Mouse (Mus musculus): ENCODE results near the gene Polg.

The Polg gene

DNA sequence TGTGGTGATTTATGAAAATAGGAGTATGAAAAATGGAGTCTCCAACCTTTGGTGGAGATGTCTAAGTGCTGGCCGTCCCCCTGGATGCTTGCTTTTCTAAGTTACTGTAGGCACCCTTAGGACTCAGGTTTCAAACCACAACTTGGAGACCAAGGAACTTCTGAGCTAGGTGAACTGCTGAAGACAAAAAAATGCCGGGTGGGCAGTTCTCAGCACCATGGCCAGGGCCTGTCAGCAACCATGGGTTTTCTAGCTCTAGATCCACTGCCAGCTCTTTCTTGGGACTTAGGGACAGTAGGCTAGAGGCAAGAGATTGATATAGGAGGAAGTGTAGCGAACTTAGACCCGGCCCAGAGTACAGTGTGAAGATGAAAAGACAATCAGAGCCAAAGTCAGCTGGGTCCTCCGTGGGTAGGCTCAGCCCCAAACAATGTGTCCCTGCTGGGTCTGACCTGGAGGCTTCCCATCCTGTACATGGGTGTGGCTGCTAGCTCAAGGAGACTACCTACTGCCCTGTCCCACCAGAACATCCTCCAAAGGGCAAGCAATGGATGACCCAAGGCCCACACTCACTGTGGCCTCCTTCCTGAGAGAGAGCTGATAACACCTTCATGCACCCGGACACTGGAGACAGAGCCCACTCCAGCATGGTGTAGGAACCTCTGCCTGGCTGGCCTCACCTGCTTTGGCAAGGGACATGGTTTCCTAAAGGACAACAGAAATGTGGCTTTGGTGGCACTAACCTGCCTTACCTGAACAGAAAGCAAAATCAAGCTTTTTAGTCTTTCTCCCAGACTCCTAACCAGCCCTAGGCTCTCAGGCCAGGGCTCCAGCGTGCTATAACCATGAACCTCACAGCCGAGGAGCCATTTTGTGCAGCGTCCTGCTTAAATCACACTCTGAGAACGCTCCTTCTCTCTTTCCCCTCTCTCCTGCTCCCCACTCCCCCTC lies 36.3 kb upstream of the Polg start:
- DNase-seq (ENCODE audit: low spot score), result no peak

DNA sequence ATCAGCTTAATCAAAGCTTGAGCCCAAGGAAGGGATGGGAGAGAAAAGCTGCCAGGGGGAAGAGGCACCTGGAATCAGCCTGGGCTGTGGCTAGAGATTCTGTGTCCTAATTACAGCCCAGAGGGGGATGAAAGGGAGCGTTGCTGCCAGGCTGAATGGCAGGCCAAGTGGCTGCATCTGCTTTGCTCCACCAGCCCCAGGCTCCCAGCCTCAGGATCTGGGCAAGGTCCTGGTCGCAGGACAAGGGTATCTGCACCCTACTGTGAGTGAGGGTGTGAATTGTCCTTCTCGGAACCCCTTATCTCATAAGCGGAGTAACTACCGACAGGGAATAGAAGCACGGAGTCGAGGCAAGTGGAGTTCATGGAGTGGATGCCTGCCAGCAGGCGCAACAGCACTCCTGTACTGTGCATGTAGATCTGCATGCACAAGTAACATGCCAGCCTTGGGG lies 35.4 kb upstream of the Polg start:
- DNase-seq (ENCODE audit: low spot score), result no peak

DNA sequence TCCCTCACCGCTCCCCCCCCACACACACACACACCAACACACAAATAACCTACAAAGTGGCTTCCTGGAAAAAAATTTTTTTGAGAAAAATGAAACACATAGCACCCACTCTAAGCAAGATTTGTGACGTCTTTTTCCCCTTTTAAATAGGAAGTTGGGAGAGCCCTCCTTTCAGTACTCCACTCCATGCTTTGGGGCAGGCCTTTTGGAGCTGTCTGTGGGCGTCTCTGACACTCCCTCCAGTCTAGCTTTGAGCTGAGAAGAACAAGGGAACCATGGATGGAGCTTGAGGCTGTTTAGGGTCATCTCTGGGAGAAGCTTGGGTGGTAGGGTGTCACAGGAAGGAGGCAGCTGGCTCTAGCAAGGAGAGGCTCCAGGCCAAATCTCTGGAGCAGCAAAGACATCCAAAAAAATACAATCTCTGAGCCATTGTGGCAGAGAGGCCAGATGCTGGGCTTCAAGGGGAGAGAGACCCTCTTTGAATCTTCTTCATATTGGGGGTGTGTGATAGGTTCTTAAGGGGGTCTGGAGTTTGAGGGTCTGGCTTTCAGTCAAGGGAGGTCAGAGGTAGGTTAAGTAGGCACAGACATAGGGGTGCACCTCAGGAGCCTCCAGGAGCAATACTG lies 34.6 kb upstream of the Polg start:
- no peak for DNase-seq (ENCODE audit: low spot score)

DNA sequence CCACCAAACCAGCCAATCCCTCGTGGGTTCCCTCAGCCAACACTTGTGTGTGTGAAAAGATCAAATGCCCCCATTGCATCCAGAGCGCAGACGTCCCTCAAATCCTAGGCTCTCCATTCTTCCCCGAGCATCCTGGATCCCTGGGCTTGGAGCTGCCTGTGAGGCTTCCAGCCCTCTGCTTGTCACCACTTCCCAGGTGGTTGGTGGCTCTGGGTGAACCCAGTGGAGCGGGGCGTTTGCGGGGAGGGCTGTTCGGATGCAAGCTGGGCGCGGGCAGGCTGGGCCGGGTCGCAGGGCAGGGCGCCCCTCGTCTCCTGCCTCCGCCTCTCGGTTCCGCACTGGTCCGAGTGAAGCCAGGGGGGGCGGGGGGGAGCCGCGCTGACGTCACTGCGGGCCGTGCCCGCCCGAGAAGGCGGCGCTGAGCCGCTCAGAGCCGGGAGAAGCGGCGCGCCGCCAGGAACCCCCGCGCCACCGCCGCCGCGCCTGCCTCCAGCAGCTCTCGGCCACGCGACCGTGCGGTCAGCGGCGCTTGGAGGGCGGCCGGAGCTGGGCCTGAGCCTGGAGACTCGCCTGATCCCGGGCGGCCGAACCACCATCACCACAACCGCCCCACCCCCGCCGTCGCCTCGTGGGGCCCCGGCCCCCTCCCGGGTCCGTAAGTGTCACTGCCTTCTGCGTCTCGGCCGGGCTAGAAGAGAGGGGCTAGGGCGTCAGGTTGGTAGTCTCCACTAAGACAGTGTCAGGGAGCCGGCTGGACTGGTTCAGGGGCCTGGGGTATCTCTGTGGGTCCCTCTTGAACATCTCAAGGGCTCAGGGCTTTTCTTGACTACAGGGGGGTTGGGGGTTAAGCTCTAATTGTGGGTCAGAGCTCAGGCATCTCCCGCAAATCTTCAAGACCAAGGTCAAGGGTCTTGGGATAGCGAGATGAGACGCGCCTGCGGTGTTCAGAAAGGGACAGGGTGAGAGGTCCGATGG lies 33.7 kb upstream of the Polg start:
- no peak for DNase-seq (ENCODE audit: low spot score)

DNA sequence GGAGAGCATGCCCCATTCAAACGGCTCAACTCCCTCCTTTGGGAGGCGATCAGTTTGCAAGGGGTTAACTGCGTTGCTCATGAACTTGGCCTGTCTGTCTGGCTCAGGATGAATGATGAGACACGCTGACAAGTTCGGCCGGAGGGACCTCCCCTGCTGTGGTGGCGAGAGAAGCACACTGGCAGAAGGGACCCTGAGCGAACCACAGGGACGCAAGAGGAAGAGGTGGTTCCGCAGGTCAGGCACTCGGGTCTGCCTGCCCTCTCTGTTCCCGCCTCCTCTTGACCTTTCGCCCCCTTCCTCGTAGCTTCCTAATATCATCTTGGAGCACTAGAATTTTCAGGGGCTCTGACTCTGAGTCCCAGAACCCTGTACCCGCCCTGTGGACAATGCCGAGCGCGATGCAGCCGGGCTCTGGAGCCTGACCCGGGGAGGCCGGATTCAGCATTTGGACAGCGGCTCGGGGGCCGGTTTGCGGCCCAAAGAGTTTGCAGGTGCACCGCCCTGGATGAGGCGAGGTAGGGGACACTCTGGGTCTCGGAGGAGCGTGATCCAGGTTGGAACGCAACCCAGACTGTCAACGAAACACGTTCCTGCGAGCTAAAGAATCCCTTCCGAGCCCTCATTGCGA lies 32.9 kb upstream of the Polg start:
- peak; percentile 14 for DNase-seq (ENCODE audit: low spot score)

DNA sequence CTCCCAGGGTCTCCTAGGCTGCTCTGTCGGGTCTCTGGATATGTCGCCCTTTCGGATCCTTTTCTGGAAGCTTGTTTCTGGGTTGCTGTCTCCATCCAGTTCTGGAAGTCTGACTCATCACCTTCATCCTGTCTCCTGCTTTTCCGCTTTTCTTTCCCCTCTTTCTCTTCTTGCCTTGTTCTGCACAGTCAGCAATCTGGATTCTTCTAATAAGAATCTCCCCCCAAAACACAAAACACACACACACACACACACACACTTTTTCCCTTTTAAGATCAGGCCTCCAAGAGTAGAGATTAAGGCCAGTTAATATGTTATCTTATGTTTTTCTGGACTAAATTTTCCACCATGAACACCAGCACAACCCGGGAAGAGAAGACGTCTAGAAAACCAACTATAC lies 32.2 kb upstream of the Polg start:
- no peak for DNase-seq (ENCODE audit: low spot score)

DNA sequence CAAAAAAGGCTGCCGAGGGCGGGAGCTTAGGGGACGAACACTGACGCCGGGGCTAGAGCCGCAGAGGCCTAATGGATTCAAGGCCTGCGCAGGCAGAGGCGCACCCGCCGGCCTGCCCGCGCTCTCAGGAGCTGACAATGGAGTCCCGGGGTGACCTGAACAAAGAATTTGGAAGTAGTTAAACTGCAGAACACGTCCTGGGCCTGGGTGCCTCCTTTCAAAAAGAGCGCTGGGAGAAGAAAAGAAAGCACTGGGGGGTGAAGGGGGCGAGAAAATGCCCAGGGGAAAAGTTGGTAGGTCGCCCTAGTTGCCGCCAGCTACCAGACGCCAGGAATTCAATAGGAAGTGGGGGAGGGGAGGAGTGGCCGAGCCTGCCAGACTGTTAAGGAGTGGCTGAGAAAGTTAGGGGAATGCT lies 31.5 kb upstream of the Polg start:
- DNase-seq (ENCODE audit: low spot score), result no peak

DNA sequence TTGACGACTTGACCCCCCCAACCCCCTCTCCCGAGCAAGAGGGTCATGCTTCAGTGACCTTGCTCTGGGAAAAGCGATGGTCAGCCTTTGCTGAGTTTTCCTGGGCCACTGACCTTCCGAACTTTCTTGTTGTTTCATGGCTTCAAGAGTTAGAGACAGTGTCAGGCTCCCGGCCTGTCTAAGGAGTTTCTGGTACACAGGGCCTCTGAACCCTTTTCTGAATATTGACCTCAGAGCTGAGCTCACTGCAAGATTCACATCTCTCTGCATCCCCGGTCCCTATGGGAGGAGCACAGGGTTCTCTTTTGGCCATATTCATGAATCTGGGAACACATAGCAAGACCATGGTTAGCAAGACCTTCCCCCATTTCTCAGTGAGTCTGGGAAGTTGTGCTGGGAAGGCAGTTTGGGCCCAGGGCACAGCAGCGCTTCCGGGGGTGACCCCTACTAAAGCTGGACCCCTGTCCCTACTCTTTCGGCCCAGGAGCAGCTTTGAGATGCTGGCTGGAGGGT lies 30.7 kb upstream of the Polg start:
- DNase-seq (ENCODE audit: low spot score), result no peak

DNA sequence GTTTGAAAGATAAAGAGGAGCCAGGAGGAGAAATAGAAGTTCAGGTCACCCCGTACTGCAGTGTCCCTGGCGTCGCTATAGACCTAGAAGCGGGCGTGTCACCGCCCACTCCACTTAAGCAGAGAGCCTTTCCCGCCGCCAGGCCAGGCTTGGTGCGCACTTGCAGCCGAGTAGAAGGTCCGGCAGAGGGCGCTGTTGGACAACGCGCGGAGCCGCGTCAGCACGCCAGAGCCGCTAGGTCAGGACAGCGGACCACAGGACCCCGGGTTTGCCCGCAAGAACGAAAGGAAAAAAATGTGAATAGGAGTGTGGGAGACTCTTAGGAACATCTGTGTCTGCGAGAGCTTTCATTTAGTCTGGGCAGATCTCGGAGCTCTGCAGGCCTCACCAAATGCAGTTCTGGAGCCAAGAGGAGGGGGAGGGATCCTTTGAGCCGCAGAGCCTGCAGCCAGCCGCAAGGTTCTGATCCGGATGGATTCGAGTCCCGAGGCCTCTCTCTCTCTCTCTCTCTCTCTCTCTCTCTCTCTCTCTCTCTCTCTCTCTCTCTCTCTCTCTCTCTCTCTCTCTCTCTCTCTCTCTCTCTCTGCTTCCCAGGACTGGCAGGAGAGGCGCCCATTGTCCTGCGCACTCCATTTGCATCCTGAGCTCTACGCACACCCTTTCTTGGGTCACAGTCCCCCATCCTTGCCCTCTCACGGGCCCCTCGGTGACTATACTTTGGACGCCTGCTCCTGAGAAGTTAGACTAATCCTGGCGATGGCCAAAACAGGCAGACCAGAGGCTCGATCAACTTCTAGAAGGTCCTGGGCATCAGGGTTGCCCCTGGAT lies 30.0 kb upstream of the Polg start:
- peak; percentile 67 for DNase-seq (ENCODE audit: low spot score)

DNA sequence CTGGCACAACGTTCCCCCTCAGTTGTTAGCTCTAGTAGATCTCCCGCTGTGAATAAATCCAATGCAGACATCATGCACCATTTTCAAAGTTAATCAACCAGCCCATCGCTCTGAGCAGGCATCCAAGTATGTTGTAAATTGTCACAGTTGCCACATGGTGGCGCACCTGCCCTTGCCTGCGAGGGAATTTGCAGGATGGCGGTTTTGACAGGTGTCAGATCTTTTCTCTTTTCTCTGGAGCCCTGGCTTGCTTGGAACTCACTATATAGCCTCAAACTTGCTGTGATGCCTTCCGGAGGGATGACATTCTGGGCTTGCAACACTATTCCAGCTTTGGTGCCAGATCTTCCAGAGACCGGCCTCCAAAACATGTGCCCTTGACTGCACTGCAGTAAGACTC lies 27.8 kb upstream of the Polg start:
- peak; percentile 28 for DNase-seq (ENCODE audit: low spot score)

DNA sequence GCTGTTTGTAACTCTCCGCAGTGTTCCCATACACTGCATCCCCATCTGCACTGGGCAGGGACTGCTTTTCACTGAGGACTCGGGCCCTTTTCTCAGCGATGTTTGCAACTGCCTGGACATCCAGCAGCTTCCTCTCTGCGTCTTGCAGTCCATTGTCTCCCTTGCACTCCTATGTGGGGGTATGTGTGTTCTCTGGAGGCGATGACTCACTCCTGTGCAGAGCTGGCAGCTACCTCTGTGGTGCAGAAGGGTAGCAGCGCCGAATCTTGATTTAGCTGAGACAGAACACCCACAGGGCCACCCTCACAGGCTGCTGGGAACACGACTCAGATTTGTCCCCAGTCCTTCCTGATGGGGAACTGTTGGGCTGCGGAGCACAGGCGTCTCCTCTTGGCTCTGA lies 20.4 kb upstream of the Polg start:
- DNase-seq (ENCODE audit: low spot score), result no peak

DNA sequence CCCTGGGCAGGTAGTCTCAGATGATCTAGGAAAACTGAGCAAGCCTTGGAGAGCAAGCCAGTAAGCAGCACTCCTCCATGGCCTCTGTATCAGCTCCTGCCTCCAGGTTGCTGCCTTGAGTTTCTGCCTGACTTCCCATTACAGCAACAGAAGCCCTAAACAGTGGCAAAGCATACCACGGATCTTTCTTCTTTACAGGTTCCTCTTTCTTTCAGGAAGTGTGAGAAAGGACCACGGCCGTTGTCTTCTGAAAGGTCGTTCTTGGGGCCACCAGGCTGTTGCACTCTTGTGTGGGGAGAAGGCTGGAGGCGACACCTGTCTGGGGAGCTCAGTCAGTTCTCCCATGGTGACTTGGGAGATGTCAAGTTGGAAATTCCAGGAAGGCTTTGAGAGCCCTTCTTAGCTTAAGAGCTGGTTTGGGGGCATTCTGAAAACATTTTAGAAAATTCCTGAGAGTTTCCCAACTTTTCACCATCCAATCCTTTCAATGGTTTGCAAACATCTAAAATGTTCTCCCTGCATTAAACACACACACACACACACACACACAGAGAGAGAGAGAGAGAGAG lies 8.8 kb upstream of the Polg start:
- no peak for DNase-seq (ENCODE audit: low spot score)

DNA sequence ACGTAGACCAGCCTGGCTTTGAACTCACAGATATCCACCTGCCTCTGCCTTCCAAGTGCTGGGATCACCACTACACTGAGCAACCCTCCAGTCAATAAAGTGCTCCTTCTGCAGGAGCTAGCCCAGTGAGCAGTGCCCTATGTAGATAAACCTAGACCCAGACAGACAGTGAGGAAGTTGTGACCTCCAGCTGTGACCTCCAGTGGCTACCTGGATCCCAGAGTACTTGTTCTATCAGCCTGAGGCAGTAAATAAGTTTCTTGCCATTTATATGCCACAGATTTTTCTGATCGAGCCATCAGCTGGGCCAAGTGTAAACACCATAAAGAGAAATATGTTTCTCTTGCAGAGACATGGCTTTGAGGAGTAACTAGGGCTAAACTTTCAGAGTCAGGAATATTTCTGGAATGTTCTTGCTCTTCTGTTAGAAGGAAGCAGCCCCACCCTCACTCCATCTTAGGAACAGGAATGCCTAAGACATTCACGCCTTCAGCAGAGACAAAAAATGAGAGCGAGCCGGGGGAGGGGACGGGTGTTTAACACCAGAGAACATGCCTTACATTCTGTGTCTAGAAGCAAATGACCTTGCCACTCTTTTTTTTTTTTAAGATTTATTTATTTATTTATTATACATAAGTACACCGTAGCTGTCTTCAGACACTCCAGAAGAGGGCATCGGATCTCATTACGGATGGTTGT lies 7.5 kb upstream of the Polg start:
- DNase-seq (ENCODE audit: low spot score), result no peak

DNA sequence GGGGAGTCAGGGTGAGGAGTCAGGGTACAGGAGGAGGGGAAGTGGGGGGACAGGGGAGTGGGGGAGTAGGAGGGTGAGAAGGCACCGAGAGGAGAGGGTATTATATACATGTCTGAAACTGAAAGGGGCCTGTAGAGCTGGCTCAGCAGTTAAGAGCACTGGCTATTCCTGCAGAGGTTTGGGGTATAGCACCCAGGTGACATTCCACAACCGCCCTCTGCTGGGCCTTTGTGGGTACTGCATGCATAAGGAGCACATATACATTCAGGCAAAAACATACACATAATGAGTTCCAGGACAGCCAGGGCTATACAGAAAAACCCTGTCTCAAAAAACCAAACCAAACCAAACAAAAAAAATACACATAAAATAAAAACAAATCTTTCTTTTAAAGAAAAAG lies 6.6 kb upstream of the Polg start:
- DNase-seq (ENCODE audit: low spot score), result peak; percentile 50

DNA sequence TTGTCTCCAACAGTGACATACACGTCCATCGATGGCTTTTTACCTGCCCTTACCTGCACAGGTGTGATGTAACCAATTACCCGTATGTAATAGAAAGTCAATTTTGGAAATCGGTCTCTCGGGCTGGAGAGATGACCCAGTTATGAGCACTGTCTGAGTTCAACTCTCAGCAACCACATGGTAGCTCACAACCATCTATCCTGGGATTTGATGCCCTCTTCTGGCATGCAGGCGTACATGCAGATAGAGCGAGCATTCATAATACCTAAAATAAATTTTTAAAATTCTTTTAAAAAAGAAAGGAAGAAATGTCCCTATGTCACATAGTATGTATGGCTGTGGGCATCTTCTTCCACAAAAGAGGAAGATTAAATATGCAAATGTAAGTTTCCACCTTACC lies 5.3 kb upstream of the Polg start:
- DNase-seq (ENCODE audit: low spot score), result no peak

DNA sequence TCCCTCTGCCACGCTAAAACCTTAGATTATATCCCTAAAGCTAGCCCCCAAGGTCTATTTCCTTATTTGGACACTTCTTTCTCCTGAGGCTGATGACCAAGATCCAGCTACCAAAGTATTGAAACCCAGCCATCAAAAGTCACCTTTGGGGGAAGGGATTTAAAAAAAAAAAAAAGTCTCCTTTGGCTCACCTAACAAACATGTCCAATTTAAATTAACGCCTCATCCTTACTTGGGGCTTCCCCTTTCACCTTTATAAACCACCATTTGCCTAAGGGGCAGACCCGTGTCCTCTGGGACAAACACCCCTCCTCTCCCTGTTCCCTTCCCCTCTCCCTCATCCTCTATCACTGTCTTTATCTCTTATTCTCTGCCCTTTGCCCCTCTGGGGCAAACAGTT lies 4.6 kb upstream of the Polg start:
- no peak for DNase-seq (ENCODE audit: low spot score)

DNA sequence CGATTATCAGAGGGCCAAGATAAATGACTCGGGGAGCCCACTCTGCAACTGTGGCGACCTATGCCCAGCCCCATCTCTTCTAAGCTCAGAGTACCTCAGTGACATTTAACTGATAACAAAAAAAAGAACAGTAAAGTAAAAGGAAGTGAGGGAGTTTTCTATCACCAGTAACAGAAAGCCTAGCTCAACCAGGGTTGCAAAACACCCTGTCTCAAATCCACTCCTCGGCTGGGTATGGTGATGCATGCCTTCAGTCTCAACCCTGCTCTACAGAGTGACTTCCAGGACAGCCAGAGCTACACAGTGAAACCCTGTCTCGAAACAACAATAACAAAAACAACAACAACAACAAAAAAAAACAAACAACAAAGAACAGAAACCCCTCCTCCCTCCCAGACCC lies 3.6 kb upstream of the Polg start:
- no peak for DNase-seq (ENCODE audit: low spot score)

DNA sequence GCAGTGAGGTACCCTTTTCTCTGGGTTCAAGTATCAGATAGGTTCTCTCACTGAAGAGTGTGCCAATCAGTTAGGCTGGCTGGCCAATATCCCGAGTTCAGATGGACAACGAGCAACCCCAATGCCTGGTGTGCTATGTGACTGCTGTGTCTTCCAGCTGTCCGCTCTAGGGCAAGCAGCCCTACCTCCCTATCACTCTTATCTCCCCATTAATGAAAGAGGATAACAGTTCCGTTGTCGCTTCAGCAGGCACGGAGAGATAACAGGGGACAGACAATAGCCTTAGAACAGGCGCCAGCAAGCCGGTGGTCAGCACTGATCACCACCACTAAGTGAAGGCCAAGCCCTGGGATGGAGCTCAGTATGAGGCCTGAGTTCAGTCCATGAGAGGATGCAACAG lies 2.8 kb upstream of the Polg start:
- no peak for DNase-seq (ENCODE audit: low spot score)

DNA sequence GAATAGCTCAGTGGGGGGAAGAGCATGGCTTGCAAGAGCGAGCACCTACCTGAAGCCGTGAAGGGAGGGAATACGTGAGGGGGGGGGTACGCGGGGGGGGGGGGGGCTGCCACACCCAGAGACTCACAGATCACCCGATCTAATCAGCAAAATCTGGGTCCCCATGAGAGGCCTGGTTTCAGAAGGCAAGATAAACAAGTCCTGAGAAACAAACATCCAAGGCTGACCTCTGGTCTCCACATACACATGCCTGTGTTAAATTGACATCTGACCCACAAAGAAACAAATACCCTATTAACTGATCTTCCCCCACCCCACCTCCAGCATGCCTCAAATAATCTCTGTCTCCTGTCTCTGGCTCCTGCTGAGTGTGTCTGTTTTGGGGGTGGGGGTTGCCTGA lies 1.8 kb upstream of the Polg start:
- no peak for DNase-seq (ENCODE audit: low spot score)

Measured in c-Kit-positive CD71-positive TER-119-positive erythroid progenitor cells, embryonic 14.5 days (primary cell).